8 mouse cellular contexts compared by ENCODE assay signal in genomic region chr10:81317273-81317672, GRCm38 (mm10). TPM values are rescaled to one million over a fixed set of nuclear protein-coding genes. Genes with fewer than 3 reads are reported as not detected.
DNase-seq lines count a peak whose midpoint lies in the region; ATAC-seq and TF ChIP-seq lines count a peak whose summit lies in the region.

No protein-coding gene starts in this region.

- H3K27ac ChIP-seq in layer of hippocampus, adult 2 months = peak overlapping the region; percentile 39; the same call in 1 of the 2 replicates
- no peak overlapping the region for H3K27ac ChIP-seq in hindbrain, embryonic 15.5 days (replicated peaks)
- H3K27ac ChIP-seq in liver, embryonic 11.5 days (ENCODE audit: low read depth, low read length) = peak overlapping the region; percentile 32; the same call in 1 of the 2 replicates
- H3K27ac ChIP-seq in neural tube, embryonic 14.5 days (ENCODE audit: low read depth, low read length) = no peak overlapping the region

- no peak overlapping the region for H3K4me3 ChIP-seq in layer of hippocampus, adult 2 months
- 0 out of 2 replicates have a peak overlapping the region, but pooled peaks have one; percentile 9 for H3K4me3 ChIP-seq in hindbrain, embryonic 15.5 days
- H3K4me3 ChIP-seq in liver, embryonic 11.5 days (ENCODE audit: low read depth, low read length) = peak overlapping the region; percentile 36
- no peak overlapping the region for H3K4me3 ChIP-seq in neural tube, embryonic 14.5 days (ENCODE audit: low read depth, low read length)

- DNase-seq in layer of hippocampus, adult 2 months (ENCODE audit: low spot score in 2 of 2) = no peak
- DNase-seq in layer of hippocampus, postnatal 36 days = no peak
- peak; percentile 35 to 45 for DNase-seq in adrenal gland, postnatal 4 days (ENCODE audit: low spot score in 2 of 2)
- DNase-seq in liver, embryonic 11.5 days (ENCODE audit: low spot score) = no peak
- no peak for DNase-seq in gastrocnemius, postnatal 25 days
- no peak for DNase-seq in spleen, adult 18-20 months

- ATAC-seq in hindbrain, embryonic 15.5 days (ENCODE audit: low FRiP score, low read depth) = no peak
- ATAC-seq in liver, embryonic 11.5 days (replicated peaks; ENCODE audit: low FRiP score) = peak; percentile 19; the same call in 1 of the 2 replicates
- no peak for ATAC-seq in neural tube, embryonic 14.5 days (ENCODE audit: low read depth)

- 19% methylated on average over 20 of the region's 20 CpGs for WGBS in hindbrain, embryonic 15.5 days
- 20% methylated on average over 20 of the region's 20 CpGs for whole genome bisulfite sequencing in liver, embryonic 11.5 days
- WGBS in neural tube, embryonic 14.5 days = 23% methylated on average over 13 of the region's 20 CpGs

- H3K9me3 ChIP-seq in hindbrain, embryonic 15.5 days = no peaks in the 10 kb centered on the region
- no peaks in the 10 kb centered on the region for H3K9me3 ChIP-seq in liver, embryonic 11.5 days (ENCODE audit: control insufficient read depth, low read length)
- H3K9me3 ChIP-seq in neural tube, embryonic 14.5 days (ENCODE audit: control insufficient read depth, low read length) = no peaks in the 10 kb centered on the region

- H3K4me1 ChIP-seq in hindbrain, embryonic 15.5 days (replicated peaks) = peaks cover 22% of the 10 kb centered on the region
- H3K4me1 ChIP-seq in liver, embryonic 11.5 days (replicated peaks; ENCODE audit: control insufficient read depth, insufficient read depth, low read length) = peaks cover 32% of the 10 kb centered on the region
- H3K4me1 ChIP-seq in neural tube, embryonic 14.5 days (ENCODE audit: control insufficient read depth, insufficient read depth, low read length) = peaks cover 19% of the 10 kb centered on the region

- peaks cover 48% of the 10 kb centered on the region for H3K36me3 ChIP-seq in hindbrain, embryonic 15.5 days
- H3K36me3 ChIP-seq in liver, embryonic 11.5 days (ENCODE audit: control insufficient read depth, insufficient read depth, low read length) = peaks cover 35% of the 10 kb centered on the region
- H3K36me3 ChIP-seq in neural tube, embryonic 14.5 days (ENCODE audit: control insufficient read depth, insufficient read depth, low read length) = peaks cover 48% of the 10 kb centered on the region

- no peak for TF ChIP-seq CTCF in layer of hippocampus, adult 2 months (conservative IDR thresholded peaks at IDR 0.05)

- H3K27me3 ChIP-seq in hindbrain, embryonic 15.5 days = no peaks in the 10 kb centered on the region
- no peaks in the 10 kb centered on the region for H3K27me3 ChIP-seq in liver, embryonic 11.5 days (replicated peaks; ENCODE audit: control insufficient read depth, insufficient read depth, low read length)
- 0 out of 2 replicates have a peak, but pooled peaks cover 2% of the 10 kb centered on the region for H3K27me3 ChIP-seq in neural tube, embryonic 14.5 days (ENCODE audit: control insufficient read depth, insufficient read depth, low read length)

- H3K4me2 ChIP-seq in hindbrain, embryonic 15.5 days = peak overlapping the region; percentile 12; the same call in 1 of the 2 replicates
- H3K4me2 ChIP-seq in liver, embryonic 11.5 days = peak overlapping the region; percentile 66
- H3K4me2 ChIP-seq in neural tube, embryonic 14.5 days (ENCODE audit: low read depth, low read length) = 0 out of 2 replicates have a peak overlapping the region, but pooled peaks have one; percentile 18

- no peak overlapping the region for H3K9ac ChIP-seq in hindbrain, embryonic 15.5 days
- H3K9ac ChIP-seq in liver, embryonic 11.5 days (ENCODE audit: low read depth, low read length) = peak overlapping the region; percentile 49
- H3K9ac ChIP-seq in neural tube, embryonic 14.5 days (replicated peaks; ENCODE audit: low read depth, low read length) = no peak overlapping the region

RNA-seq across cellular contexts. Expression of gene Cactin, which starts 3.6 kb away (rescaled TPM):
- 10 to 100 TPM; 27.6 to 30.7 TPM for total RNA-seq in layer of hippocampus, adult 2 months (2021)
- 10 to 100 TPM; 28.9 to 30.1 TPM for total RNA-seq in layer of hippocampus, postnatal 36 days (2021)
- total RNA-seq in adrenal gland, postnatal 4 days (2021) = 10 to 100 TPM; 43.8 to 44.4 TPM
- 33.8 and 35.1 TPM in 2 replicates for polyA plus RNA-seq in hindbrain, embryonic 15.5 days (2015; fragmentation: Nextera tagmentation; extraction: Ambion mirVana)
- 49.9 and 51.9 TPM in 2 replicates for polyA plus RNA-seq in liver, embryonic 11.5 days (2014; fragmentation: Nextera tagmentation; extraction: Ambion mirVana)
- polyA plus RNA-seq in neural tube, embryonic 14.5 days (2014; fragmentation: Nextera tagmentation; extraction: Ambion mirVana) = 14.3 and 18.7 TPM in 2 replicates
- total RNA-seq in gastrocnemius, postnatal 25 days (2021) = 1 to 10 TPM; 7.9 to 8.3 TPM

RNA-seq across cellular contexts. Expression of gene Tbxa2r, which starts 11.3 kb away (rescaled TPM):
- total RNA-seq in layer of hippocampus, adult 2 months (2021) = 1 to 10 TPM; 1.3 to 1.4 TPM
- 1 to 10 TPM in 1 of 2 experiments, under 1 TPM in 1; 0.91 to 1.1 TPM for total RNA-seq in layer of hippocampus, postnatal 36 days (2021)
- 10 to 100 TPM; 27.3 to 30.6 TPM for total RNA-seq in adrenal gland, postnatal 4 days (2021)
- 4.7 and 5.2 TPM in 2 replicates for polyA plus RNA-seq in hindbrain, embryonic 15.5 days (2015; fragmentation: Nextera tagmentation; extraction: Ambion mirVana)
- polyA plus RNA-seq in liver, embryonic 11.5 days (2014; fragmentation: Nextera tagmentation; extraction: Ambion mirVana) = 7.8 and 7.9 TPM in 2 replicates
- polyA plus RNA-seq in neural tube, embryonic 14.5 days (2014; fragmentation: Nextera tagmentation; extraction: Ambion mirVana) = 1.9 and 4.6 TPM in 2 replicates
- total RNA-seq in gastrocnemius, postnatal 25 days (2021) = under 1 TPM; 0.83 to 1.00 TPM

RNA-seq across cellular contexts. Expression of gene Pip5k1c, which starts 24.5 kb away (rescaled TPM):
- total RNA-seq in layer of hippocampus, adult 2 months (2021) = 100 to 1,000 TPM; 308 to 314 TPM
- total RNA-seq in layer of hippocampus, postnatal 36 days (2021) = 100 to 1,000 TPM; 301 to 304 TPM
- total RNA-seq in adrenal gland, postnatal 4 days (2021) = 10 to 100 TPM; 65.2 to 71.1 TPM
- 130 and 151 TPM in 2 replicates for polyA plus RNA-seq in hindbrain, embryonic 15.5 days (2015; fragmentation: Nextera tagmentation; extraction: Ambion mirVana)
- polyA plus RNA-seq in liver, embryonic 11.5 days (2014; fragmentation: Nextera tagmentation; extraction: Ambion mirVana) = 40.0 and 42.5 TPM in 2 replicates
- 133 and 140 TPM in 2 replicates for polyA plus RNA-seq in neural tube, embryonic 14.5 days (2014; fragmentation: Nextera tagmentation; extraction: Ambion mirVana)
- total RNA-seq in gastrocnemius, postnatal 25 days (2021) = 10 to 100 TPM; 20.3 to 20.6 TPM

RNA-seq across cellular contexts. Expression of gene Gipc3, which starts 25.8 kb away (rescaled TPM):
- 1 to 10 TPM; 1.7 to 1.8 TPM for total RNA-seq in layer of hippocampus, adult 2 months (2021)
- 1 to 10 TPM; 1.7 to 1.9 TPM for total RNA-seq in layer of hippocampus, postnatal 36 days (2021)
- 1 to 10 TPM; 2.3 to 2.6 TPM for total RNA-seq in adrenal gland, postnatal 4 days (2021)
- not detected in 2 replicates for polyA plus RNA-seq in hindbrain, embryonic 15.5 days (2015; fragmentation: Nextera tagmentation; extraction: Ambion mirVana)
- not detected in 2 replicates for polyA plus RNA-seq in liver, embryonic 11.5 days (2014; fragmentation: Nextera tagmentation; extraction: Ambion mirVana)
- 0.05 and 0.08 TPM in 2 replicates for polyA plus RNA-seq in neural tube, embryonic 14.5 days (2014; fragmentation: Nextera tagmentation; extraction: Ambion mirVana)
- 1 to 10 TPM; 1.0 to 1.3 TPM for total RNA-seq in gastrocnemius, postnatal 25 days (2021)

RNA-seq across cellular contexts. Expression of gene Tjp3, which starts 25.9 kb away (rescaled TPM):
- total RNA-seq in layer of hippocampus, adult 2 months (2021) = under 1 TPM; 0.54 to 0.91 TPM
- total RNA-seq in layer of hippocampus, postnatal 36 days (2021) = 1 to 10 TPM in 1 of 2 experiments, under 1 TPM in 1; 0.65 to 1.7 TPM
- 1 to 10 TPM; 1.8 to 3.1 TPM for total RNA-seq in adrenal gland, postnatal 4 days (2021)
- polyA plus RNA-seq in hindbrain, embryonic 15.5 days (2015; fragmentation: Nextera tagmentation; extraction: Ambion mirVana) = 5.9 and 6.2 TPM in 2 replicates
- 1.8 TPM in 2 replicates for polyA plus RNA-seq in liver, embryonic 11.5 days (2014; fragmentation: Nextera tagmentation; extraction: Ambion mirVana)
- 2.6 and 4.4 TPM in 2 replicates for polyA plus RNA-seq in neural tube, embryonic 14.5 days (2014; fragmentation: Nextera tagmentation; extraction: Ambion mirVana)
- total RNA-seq in gastrocnemius, postnatal 25 days (2021) = not detected

Comparison
In these comparisons a context has a peak if more than half of its experiments do, and no peak if none do; other contexts are left out.
1. DNase-seq: peak in adrenal gland, postnatal 4 days (2 of 2); none in layer of hippocampus, adult 2 months (0 of 2), layer of hippocampus, postnatal 36 days (0 of 2), liver, embryonic 11.5 days (single experiment), gastrocnemius, postnatal 25 days (single experiment) and spleen, adult 18-20 months (0 of 2).
2. H3K27ac ChIP-seq: peak in layer of hippocampus, adult 2 months (single experiment) and liver, embryonic 11.5 days (single experiment); none in hindbrain, embryonic 15.5 days (single experiment) and neural tube, embryonic 14.5 days (single experiment).
3. H3K4me3 ChIP-seq: peak in hindbrain, embryonic 15.5 days (single experiment) and liver, embryonic 11.5 days (single experiment); none in layer of hippocampus, adult 2 months (single experiment) and neural tube, embryonic 14.5 days (single experiment).
4. H3K4me2 ChIP-seq: peak in every context shown above with its lines; median percentile 66 in liver, embryonic 11.5 days; 18 in neural tube, embryonic 14.5 days; 12 in hindbrain, embryonic 15.5 days.
5. RNA of gene Tbxa2r, which starts 11.3 kb away (total RNA-seq): 27.3 to 30.6 TPM in adrenal gland, postnatal 4 days; 1.3 to 1.4 TPM in layer of hippocampus, adult 2 months, 0.91 to 1.1 TPM in layer of hippocampus, postnatal 36 days and 0.83 to 1.00 TPM in gastrocnemius, postnatal 25 days; every median in the first group is over 10 times any median in the second.
6. RNA of gene Pip5k1c, which starts 24.5 kb away (total RNA-seq): 308 to 314 TPM in layer of hippocampus, adult 2 months and 301 to 304 TPM in layer of hippocampus, postnatal 36 days; 65.2 to 71.1 TPM in adrenal gland, postnatal 4 days and 20.3 to 20.6 TPM in gastrocnemius, postnatal 25 days; every median in the first group is over 4 times any median in the second.